Mouse (Mus musculus) forebrain, embryonic 16.5 days (tissue): ENCODE measurements around the gene Dcaf5. TPM values are rescaled to one million over a fixed set of nuclear protein-coding genes. Genes with fewer than 3 reads are reported as not detected.

ENCODE experiments used
- ATAC-seq: fragments of 200-750 bp; cut with Nextera tagmentation; 2 replicates; pipeline ENCODE4 v1.8.0; 2017; ENCODE audit warnings: mild to moderate bottlenecking, moderate library complexity
- H3K27ac ChIP-seq: fragments of 300-500 bp; sonication (generic); 2 replicates; pipeline ENCODE4 v1.5.1; 2014; ENCODE audit warnings: low read length, control low read depth
- H3K27me3 ChIP-seq: fragments of 300-500 bp; sonication (generic); replicated peaks from 2 replicates; pipeline ENCODE4 v1.6.1; 2014; ENCODE audit warnings: low read length; ENCODE audit not compliant: control insufficient read depth, insufficient read depth
- H3K36me3 ChIP-seq: fragments of 300-500 bp; sonication (generic); 2 replicates; pipeline ENCODE4 v1.6.1; 2014; ENCODE audit not compliant: control insufficient read depth, insufficient read depth
- H3K4me1 ChIP-seq: fragments of 300-500 bp; sonication (generic); replicated peaks from 2 replicates; pipeline ENCODE4 v1.6.1; 2014; ENCODE audit warnings: low read length; ENCODE audit not compliant: control insufficient read depth, insufficient read depth
- H3K4me2 ChIP-seq: fragments of 300-500 bp; sonication (generic); 2 replicates; pipeline ENCODE4 v1.6.1; 2014; ENCODE audit warnings: mild to moderate bottlenecking, low read length, control low read depth
- H3K4me3 ChIP-seq: fragments of 300-500 bp; sonication (generic); replicated peaks from 2 replicates; pipeline ENCODE4 v1.5.1; 2014; ENCODE audit warnings: mild to moderate bottlenecking, low read length, control low read depth
- H3K9ac ChIP-seq: fragments of 300-500 bp; sonication (generic); replicated peaks from 2 replicates; pipeline ENCODE4 v1.6.1; 2014; ENCODE audit warnings: low read depth, low read length, control low read depth
- H3K9me3 ChIP-seq: fragments of 300-500 bp; sonication (generic); 2 replicates; pipeline ENCODE4 v1.6.1; 2016; ENCODE audit warnings: low read length; ENCODE audit not compliant: control insufficient read depth
- WGBS: fragments of 180-500 bp; shearing (Covaris S2); extraction: QIAGEN DNeasy Blood & Tissue Kit; methylation state at CpG from one replicate; pipeline ENCODE4 v1.1.7; 2014; 5-methylcytosine and 5-hydroxymethylcytosine counted together
- polyA plus RNA-seq: library from polyadenylated mRNA; unstranded; fragments of >200 nt; fragmentation: Nextera tagmentation; extraction: Ambion mirVana; gene quantifications from 2 replicates; pipeline ENCODE4 v1.2.1, GENCODE M21; 2015

Gene Dcaf5
- polyA plus RNA-seq, 1 experiment from 2014 or later, result 25.0 TPM

GRCm38 (mm10) chr12:80374736-80375135 lies 61.7 kb downstream of the Dcaf5 start:
- Histone ChIP-seq H3K9ac (no peak overlapping the region), H3K27me3 (no peaks in the 10 kb centered on the region), H3K4me3 (no peak overlapping the region), H3K27ac (no peak overlapping the region), H3K9me3 (no peaks in the 10 kb centered on the region), H3K36me3 (peaks cover 2% of the 10 kb centered on the region; the same call in 1 of the 2 replicates), H3K4me1 (peaks cover 5% of the 10 kb centered on the region), H3K4me2 (no peak overlapping the region)
- no peak for ATAC-seq
- 93% methylated on average over 2 of the region's 2 CpGs for WGBS

DNA sequence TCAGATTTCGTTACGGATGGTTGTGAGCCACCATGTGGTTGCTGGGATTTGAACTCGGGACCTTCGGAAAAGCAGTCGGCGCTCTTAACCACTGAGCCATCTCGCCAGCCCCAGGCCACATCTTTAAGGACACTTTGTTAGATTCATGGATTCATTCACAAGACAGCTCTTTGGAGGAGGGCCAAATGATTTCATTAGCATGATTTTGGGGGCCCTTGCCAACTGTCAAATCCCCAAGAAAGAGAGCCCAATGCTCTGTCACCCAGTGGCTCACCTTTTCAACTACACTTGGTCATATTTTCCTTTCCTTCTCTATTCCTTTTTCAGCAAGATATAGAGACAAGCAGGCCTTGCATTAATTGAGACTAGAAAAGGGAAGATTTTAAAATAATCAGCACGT lies 63.5 kb downstream of the Dcaf5 start:
- 74% methylated on average over 8 of the region's 8 CpGs for WGBS
- H3K36me3 ChIP-seq, result peaks cover 2% of the 10 kb centered on the region; the same call in 1 of the 2 replicates
- no peak for ATAC-seq

DNA sequence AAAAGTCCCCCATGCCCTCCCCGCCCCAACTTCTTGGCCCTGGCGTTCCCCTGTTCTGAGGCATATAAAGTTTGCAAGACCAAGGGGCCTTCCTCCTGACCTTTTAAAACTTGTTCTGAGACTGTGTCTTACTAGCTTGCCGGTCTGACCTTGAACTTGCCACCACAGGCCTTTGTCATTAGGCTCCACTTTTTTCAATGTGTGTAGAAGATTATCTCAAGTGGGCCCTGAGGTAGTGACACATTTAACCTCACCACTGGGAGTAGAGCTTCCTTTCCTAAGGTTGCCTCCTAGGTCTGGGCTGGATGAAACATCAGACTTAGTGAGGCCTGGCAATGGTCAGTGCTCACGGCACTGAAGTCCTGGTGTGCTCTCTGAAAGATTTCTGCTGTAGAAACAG lies 69.2 kb downstream of the Dcaf5 start:
- Histone ChIP-seq H3K36me3 (peaks cover 2% of the 10 kb centered on the region; the same call in 1 of the 2 replicates), H3K27me3 (no peaks in the 10 kb centered on the region), H3K4me3 (no peak overlapping the region), H3K4me2 (no peak overlapping the region), H3K27ac (no peak overlapping the region), H3K4me1 (peaks cover 12% of the 10 kb centered on the region), H3K9ac (no peak overlapping the region), H3K9me3 (no peaks in the 10 kb centered on the region)
- WGBS, result 90% methylated on average over 4 of the region's 4 CpGs
- ATAC-seq, result no peak

More for the DNA sequence above, 63.5 kb downstream of the Dcaf5 start:
- Histone ChIP-seq H3K27me3 (no peaks in the 10 kb centered on the region), H3K9me3 (no peaks in the 10 kb centered on the region), H3K4me3 (no peak overlapping the region), H3K9ac (no peak overlapping the region), H3K27ac (no peak overlapping the region), H3K4me1 (no peaks in the 10 kb centered on the region), H3K4me2 (no peak overlapping the region)

- peak; percentile 77 for ATAC-seq
- WGBS, result 14% methylated on average over 3 of the region's 3 CpGs
- Histone ChIP-seq H3K27ac (peak overlapping the region; percentile 67), H3K9me3 (no peaks in the 10 kb centered on the region), H3K27me3 (no peaks in the 10 kb centered on the region), H3K4me1 (peaks cover 12% of the 10 kb centered on the region), H3K4me3 (no peak overlapping the region), H3K9ac (no peak overlapping the region), H3K36me3 (peaks cover 2% of the 10 kb centered on the region; the same call in 1 of the 2 replicates), H3K4me2 (no peak overlapping the region)
Observed at GRCm38 (mm10) chr12:80366004-80366480, 70.4 kb downstream of the Dcaf5 start.

DNA sequence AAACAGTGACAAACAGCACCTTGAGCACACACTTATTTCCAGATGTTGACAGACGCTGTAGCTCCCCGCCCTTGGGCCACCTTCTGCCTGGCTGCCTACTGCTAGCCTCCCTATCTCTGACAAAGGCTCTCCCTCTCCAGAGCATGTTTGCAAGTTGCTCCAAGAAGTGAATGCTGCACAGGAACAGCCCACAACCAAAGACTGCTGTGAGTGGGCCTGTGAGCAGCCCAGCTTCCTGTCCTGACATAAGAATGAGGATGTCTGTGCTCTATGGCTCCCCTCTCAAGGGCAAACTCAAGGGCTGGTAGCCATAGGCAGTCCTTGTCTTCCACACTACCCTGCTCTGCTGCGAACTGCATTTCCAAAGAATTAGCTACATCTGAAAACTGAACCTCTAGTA lies 71.1 kb downstream of the Dcaf5 start:
- Histone ChIP-seq H3K4me1 (peaks cover 12% of the 10 kb centered on the region), H3K9ac (no peak overlapping the region), H3K27me3 (no peaks in the 10 kb centered on the region), H3K36me3 (peaks cover 2% of the 10 kb centered on the region; the same call in 1 of the 2 replicates), H3K9me3 (no peaks in the 10 kb centered on the region), H3K27ac (peak overlapping the region; percentile 67), H3K4me3 (no peak overlapping the region), H3K4me2 (no peak overlapping the region)
- WGBS, result 86% methylated on average over 3 of the region's 3 CpGs
- ATAC-seq, result no peak

DNA sequence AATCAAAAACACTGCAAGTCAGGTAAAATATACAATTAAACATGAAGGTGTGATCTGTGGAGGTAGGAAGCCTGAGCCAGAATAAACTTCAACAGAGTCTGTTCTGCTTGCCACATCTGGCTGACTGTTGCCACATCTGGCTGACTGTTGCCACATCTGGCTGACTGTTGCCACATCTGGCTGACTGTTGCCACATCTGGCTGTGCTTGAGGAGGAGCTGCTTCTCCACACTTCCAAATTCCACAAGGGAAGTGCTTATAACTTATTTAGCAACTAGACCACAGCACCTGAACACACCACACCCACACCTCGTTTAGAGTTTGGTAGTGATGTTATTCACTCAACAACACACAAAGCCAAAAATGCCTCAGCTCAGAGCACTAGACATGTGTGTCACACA lies 74.7 kb downstream of the Dcaf5 start:
- no peak overlapping the region for H3K9ac ChIP-seq
- ATAC-seq, result no peak
- WGBS, result 71% methylated on average over 1 of the region's 1 CpGs

GRCm38 (mm10) chr12:80360321-80360720 lies 76.1 kb downstream of the Dcaf5 start:
- H3K4me2 ChIP-seq, result no peak overlapping the region
- no peak overlapping the region for H3K27ac ChIP-seq
- peaks cover 2% of the 10 kb centered on the region; the same call in 1 of the 2 replicates for H3K36me3 ChIP-seq
- peaks cover 5% of the 10 kb centered on the region for H3K4me1 ChIP-seq
- no peak overlapping the region for H3K4me3 ChIP-seq
- H3K9ac ChIP-seq, result no peak overlapping the region
- no peaks in the 10 kb centered on the region for H3K9me3 ChIP-seq
- 80% methylated on average over 5 of the region's 5 CpGs for WGBS
- no peaks in the 10 kb centered on the region for H3K27me3 ChIP-seq
- ATAC-seq, result no peak

More for the DNA sequence above, 74.7 kb downstream of the Dcaf5 start:
- no peak overlapping the region for H3K27ac ChIP-seq
- H3K27me3 ChIP-seq, result no peaks in the 10 kb centered on the region
- H3K9me3 ChIP-seq, result no peaks in the 10 kb centered on the region
- H3K36me3 ChIP-seq, result peaks cover 2% of the 10 kb centered on the region; the same call in 1 of the 2 replicates
- H3K4me3 ChIP-seq, result no peak overlapping the region
- no peak overlapping the region for H3K4me2 ChIP-seq
- H3K4me1 ChIP-seq, result peaks cover 14% of the 10 kb centered on the region

DNA sequence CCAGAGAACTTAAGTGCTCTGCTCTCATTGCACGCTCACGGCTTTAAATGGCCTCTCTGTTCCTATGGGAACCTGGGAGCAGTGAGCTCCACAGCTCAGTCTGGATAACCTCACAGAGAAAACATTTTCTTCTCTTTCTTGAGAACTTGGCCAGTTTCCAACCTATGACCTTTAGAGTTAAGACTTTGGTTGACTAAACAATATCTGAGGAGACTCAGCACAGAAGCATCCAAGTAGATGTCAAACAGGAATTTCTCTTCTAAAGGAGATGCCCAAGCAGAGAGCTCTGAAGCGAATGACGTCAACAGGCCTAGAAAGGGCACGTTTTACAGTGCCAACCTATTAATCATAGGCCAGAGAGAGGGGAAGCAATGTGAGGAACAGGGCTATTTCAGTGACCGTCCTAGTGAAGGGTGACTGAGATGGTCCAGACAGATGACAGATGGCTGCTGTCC lies 91.6 kb downstream of the Dcaf5 start:
- Histone ChIP-seq H3K27me3 (no peaks in the 10 kb centered on the region), H3K36me3 (peaks cover 5% of the 10 kb centered on the region; the same call in 1 of the 2 replicates), H3K9ac (no peak overlapping the region), H3K4me2 (no peak overlapping the region), H3K4me3 (no peak overlapping the region), H3K4me1 (peaks cover 9% of the 10 kb centered on the region; the same call in 1 of the 2 replicates), H3K9me3 (no peaks in the 10 kb centered on the region), H3K27ac (peak overlapping the region; percentile 36)
- peak; percentile 75 for ATAC-seq
- WGBS, result 25% methylated on average over 6 of the region's 6 CpGs

- Histone ChIP-seq H3K9ac (no peak overlapping the region), H3K4me2 (no peak overlapping the region), H3K4me3 (no peak overlapping the region), H3K27me3 (no peaks in the 10 kb centered on the region), H3K27ac (no peak overlapping the region), H3K9me3 (no peaks in the 10 kb centered on the region), H3K4me1 (peaks cover 9% of the 10 kb centered on the region; the same call in 1 of the 2 replicates), H3K36me3 (peaks cover 10% of the 10 kb centered on the region; the same call in 1 of the 2 replicates)
- 94% methylated on average over 2 of the region's 2 CpGs for WGBS
- no peak for ATAC-seq
Observed at GRCm38 (mm10) chr12:80340936-80341335, 95.5 kb downstream of the Dcaf5 start.
